Mouse (Mus musculus): ENCODE measurements around the gene Mrpl58. TPM values are rescaled to one million over a fixed set of nuclear protein-coding genes. Genes with fewer than 3 reads are reported as not detected.

The Mrpl58 gene
- polyA plus RNA-seq, 1 experiment from 2014 or later: 120 TPM

GRCm38 (mm10) chr11:115433342-115433741 is 29.8 kb downstream of the Mrpl58 start:
- Histone ChIP-seq H3K9me3 (replicated peaks) (no peaks in the 10 kb centered on the region), H3K9ac (no peak overlapping the region), H3K4me3 (no peak overlapping the region), H3K27ac (no peak overlapping the region), H3K4me1 (peaks cover 22% of the 10 kb centered on the region), H3K36me3 (peaks cover 41% of the 10 kb centered on the region), H3K4me2 (no peak overlapping the region), H3K27me3 (replicated peaks) (peaks cover 49% of the 10 kb centered on the region)
- no peak for ATAC-seq
- 75% methylated on average over 6 of the region's 6 CpGs for WGBS (ENCODE audit: insufficient replicate concordance)

GRCm38 (mm10) chr11:115435596-115436337 is 32.2 kb downstream of the Mrpl58 start:
- Histone ChIP-seq H3K4me2 (peak overlapping the region; percentile 50), H3K27me3 (replicated peaks) (peaks cover 61% of the 10 kb centered on the region), H3K4me3 (peak overlapping the region; percentile 25), H3K9ac (peak overlapping the region; percentile 27; the same call in 1 of the 2 replicates), H3K4me1 (peaks cover 22% of the 10 kb centered on the region), H3K36me3 (peaks cover 18% of the 10 kb centered on the region), H3K9me3 (replicated peaks) (peaks cover 4% of the 10 kb centered on the region; the same call in 1 of the 2 replicates), H3K27ac (no peak overlapping the region)
- no peak for ATAC-seq
- WGBS (ENCODE audit: insufficient replicate concordance): 5% methylated on average over 31 of the region's 31 CpGs

- Histone ChIP-seq H3K4me1 (peaks cover 22% of the 10 kb centered on the region), H3K27me3 (replicated peaks) (peaks cover 78% of the 10 kb centered on the region), H3K4me2 (no peak overlapping the region), H3K4me3 (no peak overlapping the region), H3K27ac (no peak overlapping the region), H3K36me3 (no peaks in the 10 kb centered on the region), H3K9ac (no peak overlapping the region), H3K9me3 (replicated peaks) (peaks cover 4% of the 10 kb centered on the region; the same call in 1 of the 2 replicates)
- ATAC-seq: no peak
- WGBS (ENCODE audit: insufficient replicate concordance): 61% methylated on average over 5 of the region's 5 CpGs
These were observed 34.1 kb downstream of the Mrpl58 start for GRCm38 (mm10) chr11:115437571-115438122.

GRCm38 (mm10) chr11:115439326-115439725 is 35.8 kb downstream of the Mrpl58 start:
- WGBS (ENCODE audit: insufficient replicate concordance): 81% methylated on average over 3 of the region's 3 CpGs
- no peak overlapping the region for H3K4me3 ChIP-seq
- H3K9ac ChIP-seq: no peak overlapping the region
- peaks cover 73% of the 10 kb centered on the region for H3K27me3 ChIP-seq (replicated peaks)
- peaks cover 22% of the 10 kb centered on the region for H3K4me1 ChIP-seq
- ATAC-seq: no peak
- H3K36me3 ChIP-seq: no peaks in the 10 kb centered on the region
- peaks cover 4% of the 10 kb centered on the region; the same call in 1 of the 2 replicates for H3K9me3 ChIP-seq (replicated peaks)
- H3K27ac ChIP-seq: no peak overlapping the region
- H3K4me2 ChIP-seq: no peak overlapping the region

GRCm38 (mm10) chr11:115439906-115440595 is 36.5 kb downstream of the Mrpl58 start, which contains the start of gene Trim80:
TSS of gene Trim80 (plus strand) at chr11:115440545.
- no peak for ATAC-seq
- Histone ChIP-seq H3K4me1 (peaks cover 22% of the 10 kb centered on the region), H3K9ac (no peak within 1 kb of the TSS), H3K4me3 (no peak within 1 kb of the TSS), H3K9me3 (replicated peaks) (peaks cover 4% of the 10 kb centered on the region; the same call in 1 of the 2 replicates), H3K27me3 (replicated peaks) (peaks cover 69% of the 10 kb centered on the region), H3K27ac (no peak within 1 kb of the TSS), H3K4me2 (no peak within 1 kb of the TSS), H3K36me3 (no peaks in the 10 kb centered on the region)
- WGBS (ENCODE audit: insufficient replicate concordance): 77% methylated on average over 9 of the region's 9 CpGs

- peaks cover 12% of the 10 kb centered on the region for H3K4me1 ChIP-seq
- H3K9me3 ChIP-seq (replicated peaks): peaks cover 4% of the 10 kb centered on the region; the same call in 1 of the 2 replicates
- peaks cover 61% of the 10 kb centered on the region for H3K27me3 ChIP-seq (replicated peaks)
- no peak overlapping the region for H3K4me2 ChIP-seq
- H3K36me3 ChIP-seq: no peaks in the 10 kb centered on the region
- no peak for ATAC-seq
- 49% methylated on average over 15 of the region's 15 CpGs for WGBS (ENCODE audit: insufficient replicate concordance)
- H3K4me3 ChIP-seq: no peak overlapping the region
- H3K27ac ChIP-seq: no peak overlapping the region
- no peak overlapping the region for H3K9ac ChIP-seq
These were observed 37.9 kb downstream of the Mrpl58 start for GRCm38 (mm10) chr11:115441417-115441816.

GRCm38 (mm10) chr11:115446906-115447305 is 43.4 kb downstream of the Mrpl58 start:
- 51% methylated on average over 3 of the region's 3 CpGs for WGBS (ENCODE audit: insufficient replicate concordance)
- H3K36me3 ChIP-seq: no peaks in the 10 kb centered on the region
- H3K4me3 ChIP-seq: no peak overlapping the region
- H3K4me2 ChIP-seq: no peak overlapping the region
- no peak overlapping the region for H3K9ac ChIP-seq
- H3K27me3 ChIP-seq (replicated peaks): peaks cover 35% of the 10 kb centered on the region; the same call in 1 of the 2 replicates
- no peak for ATAC-seq
- H3K4me1 ChIP-seq: peaks cover 13% of the 10 kb centered on the region; the same call in 1 of the 2 replicates
- no peak overlapping the region; the same call in 1 of the 2 replicates for H3K27ac ChIP-seq
- no peaks in the 10 kb centered on the region for H3K9me3 ChIP-seq (replicated peaks)

GRCm38 (mm10) chr11:115447321-115447885 is 43.9 kb downstream of the Mrpl58 start:
- no peak overlapping the region for H3K9ac ChIP-seq
- H3K27ac ChIP-seq: peak overlapping the region; percentile 45
- no peak overlapping the region for H3K4me3 ChIP-seq
- 71% methylated on average over 11 of the region's 11 CpGs for WGBS (ENCODE audit: insufficient replicate concordance)
- no peaks in the 10 kb centered on the region for H3K9me3 ChIP-seq (replicated peaks)
- peaks cover 30% of the 10 kb centered on the region; the same call in 1 of the 2 replicates for H3K27me3 ChIP-seq (replicated peaks)
- 0 out of 2 replicates have a peak, but pooled peaks have one; percentile 11 for ATAC-seq
- no peaks in the 10 kb centered on the region for H3K36me3 ChIP-seq
- H3K4me2 ChIP-seq: no peak overlapping the region
- peaks cover 13% of the 10 kb centered on the region; the same call in 1 of the 2 replicates for H3K4me1 ChIP-seq

GRCm38 (mm10) chr11:115448075-115448474 is 44.5 kb downstream of the Mrpl58 start:
- H3K27ac ChIP-seq: peak overlapping the region; percentile 45
- H3K4me3 ChIP-seq: no peak overlapping the region
- no peaks in the 10 kb centered on the region for H3K36me3 ChIP-seq
- H3K9ac ChIP-seq: no peak overlapping the region
- no peaks in the 10 kb centered on the region for H3K9me3 ChIP-seq (replicated peaks)
- H3K4me2 ChIP-seq: no peak overlapping the region
- peak; percentile 37 for ATAC-seq
- H3K27me3 ChIP-seq (replicated peaks): peaks cover 25% of the 10 kb centered on the region; the same call in 1 of the 2 replicates
- H3K4me1 ChIP-seq: peaks cover 13% of the 10 kb centered on the region; the same call in 1 of the 2 replicates
- 65% methylated on average over 16 of the region's 16 CpGs for WGBS (ENCODE audit: insufficient replicate concordance)

- Histone ChIP-seq H3K9me3 (replicated peaks) (no peaks in the 10 kb centered on the region), H3K9ac (no peak overlapping the region), H3K4me3 (no peak overlapping the region), H3K27me3 (replicated peaks) (peaks cover 25% of the 10 kb centered on the region; the same call in 1 of the 2 replicates), H3K4me1 (peaks cover 13% of the 10 kb centered on the region; the same call in 1 of the 2 replicates), H3K27ac (peak overlapping the region; percentile 45), H3K36me3 (no peaks in the 10 kb centered on the region), H3K4me2 (no peak overlapping the region)
- WGBS (ENCODE audit: insufficient replicate concordance): 55% methylated on average over 7 of the region's 7 CpGs
- ATAC-seq: no peak; the same call in 1 of the 2 replicates
These were observed 45.4 kb downstream of the Mrpl58 start for GRCm38 (mm10) chr11:115448998-115449397.

- ATAC-seq: no peak
- H3K4me1 ChIP-seq: peaks cover 13% of the 10 kb centered on the region; the same call in 1 of the 2 replicates
- H3K4me3 ChIP-seq: no peak overlapping the region
- 68% methylated on average over 7 of the region's 7 CpGs for WGBS (ENCODE audit: insufficient replicate concordance)
- H3K27ac ChIP-seq: no peak overlapping the region
- no peaks in the 10 kb centered on the region for H3K36me3 ChIP-seq
- H3K27me3 ChIP-seq (replicated peaks): peaks cover 21% of the 10 kb centered on the region; the same call in 1 of the 2 replicates
- no peaks in the 10 kb centered on the region for H3K9me3 ChIP-seq (replicated peaks)
- H3K9ac ChIP-seq: no peak overlapping the region
- H3K4me2 ChIP-seq: no peak overlapping the region
These were observed 46.6 kb downstream of the Mrpl58 start for GRCm38 (mm10) chr11:115450176-115450575.
